Mouse (Mus musculus): ENCODE measurements around the gene Vmn1r149.
"Not testable (repeated sequence)": the region's sequence is repeated elsewhere in the genome, so short reads cannot be mapped to it uniquely, and the experiment has no call there.

The Vmn1r149 gene

GRCm38 (mm10) chr7:22438129-22438528 is at the start of gene Vmn1r149:
Gene Vmn1r149 (minus strand): TSS chr7:22438229.
- in situ Hi-C loops (cut with MboI; ENCODE audit: unreplicated experiment in 2 of 2), result not testable (repeated sequence)

GRCm38 (mm10) chr7:22463975-22464374 is 25.9 kb upstream of the Vmn1r149 start, which contains the start of gene Gm10665:
Gene Gm10665 (minus strand): TSS chr7:22464075.
- in situ Hi-C loops (cut with MboI; ENCODE audit: unreplicated experiment in 2 of 2), result not testable (repeated sequence)

GRCm38 (mm10) chr7:22413283-22413682 is 24.7 kb downstream of the Vmn1r149 start, which contains the start of gene Vmn1r148:
Gene Vmn1r148 (plus strand): TSS chr7:22413583.
- in situ Hi-C loops (cut with MboI; ENCODE audit: unreplicated experiment in 2 of 2), result not testable (repeated sequence)

Data from v-Abl transformed pro-B cells (cell line).